Mouse (Mus musculus) hindbrain, embryonic 16.5 days (tissue): ENCODE results near the gene Lgi4. TPM values are rescaled to one million over a fixed set of nuclear protein-coding genes. Genes with fewer than 3 reads are reported as not detected.
A peak's percentile ranks its signal among the peaks of the same experiment; 100 is the strongest.

Experiments used
- ATAC-seq: fragments of 200-750 bp; cut with Nextera tagmentation; 2 replicates; pipeline ENCODE4 v1.8.0; 2017; ENCODE audit warnings: moderate TSS enrichment, moderate library complexity
- H3K27ac ChIP-seq: fragments of 300-500 bp; sonication (generic); 2 replicates; pipeline ENCODE4 v1.5.1; 2014; ENCODE audit warnings: low read depth, mild to moderate bottlenecking, control low read depth, low read length, moderate library complexity
- H3K27me3 ChIP-seq: fragments of 300-500 bp; sonication (generic); replicated peaks from 2 replicates; pipeline ENCODE4 v1.6.1; 2014; ENCODE audit warnings: low read length; ENCODE audit not compliant: control insufficient read depth, insufficient read depth
- H3K36me3 ChIP-seq: fragments of 300-500 bp; sonication (generic); 2 replicates; pipeline ENCODE4 v1.6.1; 2014; ENCODE audit warnings: mild to moderate bottlenecking, low read length, moderate library complexity, mixed read lengths; ENCODE audit not compliant: control insufficient read depth, insufficient read depth
- H3K4me1 ChIP-seq: fragments of 300-500 bp; sonication (generic); 2 replicates; pipeline ENCODE4 v1.6.1; 2014; ENCODE audit warnings: low read depth, low read length; ENCODE audit not compliant: control insufficient read depth, insufficient read depth
- H3K4me2 ChIP-seq: fragments of 300-500 bp; sonication (generic); 2 replicates; pipeline ENCODE4 v1.6.1; 2014; ENCODE audit warnings: mild to moderate bottlenecking, low read length, control low read depth, moderate library complexity
- H3K4me3 ChIP-seq: fragments of 300-500 bp; sonication (generic); 2 replicates; pipeline ENCODE4 v1.5.1; 2014; ENCODE audit warnings: mild to moderate bottlenecking, low read length, control low read depth, moderate library complexity
- H3K9ac ChIP-seq: fragments of 300-500 bp; sonication (generic); 2 replicates; pipeline ENCODE4 v1.6.1; 2014; ENCODE audit warnings: low read depth, mild to moderate bottlenecking, control low read depth, low read length, moderate library complexity
- H3K9me3 ChIP-seq: fragments of 300-500 bp; sonication (generic); 2 replicates; pipeline ENCODE4 v1.6.1; 2014; ENCODE audit warnings: mild to moderate bottlenecking, low read length, moderate library complexity; ENCODE audit not compliant: control insufficient read depth
- WGBS: fragments of 180-500 bp; shearing (Covaris S2); extraction: QIAGEN DNeasy Blood & Tissue Kit; methylation state at CpG from one replicate; pipeline ENCODE4 v1.1.7; 2014; 5-methylcytosine and 5-hydroxymethylcytosine counted together
- polyA plus RNA-seq: library from polyadenylated mRNA; unstranded; fragments of >200 nt; fragmentation: Nextera tagmentation; extraction: Ambion mirVana; gene quantifications from 2 replicates; pipeline ENCODE4 v1.2.1, GENCODE M21; 2015

The Lgi4 gene
- 0.50 and 0.65 TPM in 2 replicates for polyA plus RNA-seq

DNA sequence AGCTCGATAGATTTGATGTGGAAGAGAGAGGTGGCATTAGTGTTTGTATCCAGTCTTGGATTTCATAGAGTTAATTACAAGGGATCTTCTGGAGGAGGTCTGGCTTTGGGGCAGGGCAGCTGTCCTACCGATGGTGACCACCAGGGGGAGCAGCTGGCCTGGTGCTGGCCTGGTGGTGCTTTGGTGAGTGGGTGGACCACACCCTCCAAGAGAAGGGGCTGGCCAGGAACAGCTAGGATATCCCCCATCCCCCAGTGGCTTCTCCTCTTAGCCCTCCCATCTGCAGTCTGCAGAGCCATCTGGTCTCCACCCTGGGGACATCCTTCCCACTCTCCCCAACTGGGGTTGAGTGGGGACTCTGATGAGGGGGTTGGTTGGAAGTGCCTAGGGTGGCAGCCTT is at the start of gene Lgi4:
Gene Lgi4 (plus strand): TSS at position 235 of the 400 bp plus-strand sequence.
- Histone ChIP-seq H3K36me3 (no peaks in the 10 kb centered on the region), H3K4me1 (no peaks in the 10 kb centered on the region), H3K27ac (no peak within 1 kb of the TSS), H3K27me3 (peaks cover 6% of the 10 kb centered on the region; the same call in 1 of the 2 replicates), H3K9ac (no peak within 1 kb of the TSS), H3K4me2 (no peak within 1 kb of the TSS), H3K9me3 (no peaks in the 10 kb centered on the region), H3K4me3 (no peak within 1 kb of the TSS)
- 10% methylated on average over 2 of the region's 2 CpGs for WGBS
- ATAC-seq, result peak; percentile 55

DNA sequence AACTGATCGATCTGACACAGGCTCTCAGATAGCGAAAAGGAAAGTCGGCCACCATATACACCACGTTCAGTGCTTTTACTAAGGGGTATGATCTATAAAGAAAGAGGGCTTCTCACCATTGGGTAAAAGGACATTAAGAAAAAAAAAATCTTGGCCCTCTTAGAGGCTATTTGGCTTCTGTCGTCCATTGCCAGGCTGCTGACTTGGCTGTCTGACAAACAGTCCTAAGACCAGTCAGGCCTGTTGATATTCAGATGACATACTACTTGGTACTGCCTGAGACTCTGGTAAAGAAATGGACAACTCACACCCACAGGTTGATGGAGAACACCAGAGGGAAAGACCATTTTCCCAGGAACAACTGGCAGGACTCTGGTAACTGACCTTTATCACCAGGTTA is 46.2 kb upstream of the Lgi4 start:
- H3K9ac ChIP-seq, result no peak overlapping the region
- H3K4me2 ChIP-seq, result no peak overlapping the region
- no peaks in the 10 kb centered on the region for H3K9me3 ChIP-seq
- 59% methylated on average over 5 of the region's 5 CpGs for WGBS
- H3K4me1 ChIP-seq, result no peaks in the 10 kb centered on the region
- no peak for ATAC-seq
- no peak overlapping the region for H3K4me3 ChIP-seq
- H3K27me3 ChIP-seq, result no peaks in the 10 kb centered on the region
- no peaks in the 10 kb centered on the region for H3K36me3 ChIP-seq
- H3K27ac ChIP-seq, result no peak overlapping the region

DNA sequence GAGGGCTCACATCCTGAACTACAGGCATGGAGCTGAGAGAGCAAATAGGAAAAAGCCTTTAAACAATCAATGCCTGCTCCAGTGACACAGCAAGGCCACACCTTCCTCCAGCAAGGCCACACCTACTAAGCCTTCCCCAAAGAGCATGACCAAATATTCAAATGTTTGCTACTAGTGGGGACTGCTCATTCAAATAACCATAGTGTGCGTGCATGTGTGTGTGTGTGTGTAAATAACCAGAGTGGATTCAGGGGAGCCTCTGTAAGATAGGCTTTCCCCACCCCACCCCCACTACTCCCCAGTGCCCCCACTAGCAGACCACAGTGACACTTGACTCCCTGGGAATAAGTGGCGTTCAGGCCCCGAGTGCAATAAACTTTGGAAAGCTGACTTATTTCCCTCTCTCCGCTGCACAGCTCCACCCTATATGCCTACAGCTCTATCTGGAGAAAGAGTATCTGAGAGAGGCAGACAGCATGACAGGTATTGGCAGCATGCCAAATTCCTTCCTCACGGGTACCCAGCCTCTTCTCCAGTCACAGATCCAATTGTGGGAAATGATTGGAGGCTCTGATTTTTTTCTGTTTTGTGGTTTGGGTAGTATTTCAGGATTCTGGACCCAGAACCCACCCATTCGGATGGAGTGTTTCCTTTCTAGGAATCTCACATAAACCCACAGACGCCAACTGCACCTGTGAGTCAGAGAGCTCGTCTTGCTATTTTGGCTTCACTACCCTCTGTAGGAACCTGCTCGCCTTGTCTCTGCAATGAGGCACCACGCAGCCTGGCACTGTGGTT is 41.8 kb upstream of the Lgi4 start:
- no peak overlapping the region for H3K4me3 ChIP-seq
- no peaks in the 10 kb centered on the region for H3K4me1 ChIP-seq
- no peaks in the 10 kb centered on the region for H3K9me3 ChIP-seq
- ATAC-seq, result 0 out of 2 replicates have a peak, but pooled peaks have one; percentile 42
- no peak overlapping the region for H3K27ac ChIP-seq
- H3K4me2 ChIP-seq, result no peak overlapping the region
- WGBS, result 55% methylated on average over 10 of the region's 10 CpGs
- no peak overlapping the region for H3K9ac ChIP-seq
- no peaks in the 10 kb centered on the region for H3K27me3 ChIP-seq
- no peaks in the 10 kb centered on the region for H3K36me3 ChIP-seq

DNA sequence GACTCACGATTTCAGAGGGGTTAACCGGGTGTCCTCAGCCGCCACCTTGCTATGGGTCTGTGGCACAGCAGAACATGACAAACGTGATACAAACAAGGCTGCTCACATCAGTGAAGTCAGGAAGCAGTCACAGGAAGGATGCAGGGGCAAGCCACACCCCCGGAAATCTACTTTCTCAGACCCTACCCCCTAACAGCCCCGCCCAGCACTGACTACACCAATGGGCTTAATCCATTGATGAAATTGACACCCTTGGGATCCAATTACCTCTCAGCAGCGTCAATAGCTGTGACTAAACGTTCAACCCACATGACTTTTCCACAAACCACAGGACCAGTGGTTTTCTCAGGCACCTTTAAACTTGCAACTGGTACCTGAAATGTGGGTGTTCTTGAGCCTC is 30.5 kb upstream of the Lgi4 start:
- WGBS, result 85% methylated on average over 8 of the region's 8 CpGs

DNA sequence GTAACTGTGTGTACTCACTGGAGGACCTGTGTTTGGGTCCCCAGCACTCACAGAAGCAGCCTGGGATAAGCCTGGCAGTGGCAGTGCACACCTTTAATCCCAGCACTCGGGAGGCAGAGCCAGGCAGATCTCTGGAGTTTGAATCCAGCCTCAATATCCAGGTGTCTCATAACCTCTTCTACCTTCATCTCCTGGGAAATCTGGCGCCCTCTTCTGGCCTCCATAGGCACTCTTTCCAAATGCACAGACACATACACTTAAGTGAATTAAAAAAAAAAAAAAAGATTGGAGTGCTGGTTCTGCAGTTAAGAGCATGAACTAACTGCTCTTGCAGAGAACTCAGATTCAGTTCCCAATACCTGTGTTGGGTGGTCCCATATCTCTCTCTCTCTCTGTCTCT is 28.4 kb upstream of the Lgi4 start:
- no peaks in the 10 kb centered on the region for H3K27me3 ChIP-seq
- no peak overlapping the region for H3K27ac ChIP-seq
- ATAC-seq, result no peak
- H3K4me2 ChIP-seq, result no peak overlapping the region
- no peaks in the 10 kb centered on the region for H3K4me1 ChIP-seq
- no peak overlapping the region for H3K4me3 ChIP-seq
- H3K9ac ChIP-seq, result no peak overlapping the region
- WGBS, result 71% methylated on average over 2 of the region's 2 CpGs
- no peaks in the 10 kb centered on the region for H3K36me3 ChIP-seq
- no peaks in the 10 kb centered on the region for H3K9me3 ChIP-seq

More for the DNA sequence above, 30.5 kb upstream of the Lgi4 start:
- no peaks in the 10 kb centered on the region for H3K27me3 ChIP-seq
- no peak overlapping the region for H3K4me2 ChIP-seq
- no peak overlapping the region for H3K9ac ChIP-seq
- no peaks in the 10 kb centered on the region for H3K36me3 ChIP-seq
- no peak for ATAC-seq
- H3K4me1 ChIP-seq, result no peaks in the 10 kb centered on the region
- no peak overlapping the region for H3K4me3 ChIP-seq
- no peak overlapping the region for H3K27ac ChIP-seq
- H3K9me3 ChIP-seq, result no peaks in the 10 kb centered on the region

DNA sequence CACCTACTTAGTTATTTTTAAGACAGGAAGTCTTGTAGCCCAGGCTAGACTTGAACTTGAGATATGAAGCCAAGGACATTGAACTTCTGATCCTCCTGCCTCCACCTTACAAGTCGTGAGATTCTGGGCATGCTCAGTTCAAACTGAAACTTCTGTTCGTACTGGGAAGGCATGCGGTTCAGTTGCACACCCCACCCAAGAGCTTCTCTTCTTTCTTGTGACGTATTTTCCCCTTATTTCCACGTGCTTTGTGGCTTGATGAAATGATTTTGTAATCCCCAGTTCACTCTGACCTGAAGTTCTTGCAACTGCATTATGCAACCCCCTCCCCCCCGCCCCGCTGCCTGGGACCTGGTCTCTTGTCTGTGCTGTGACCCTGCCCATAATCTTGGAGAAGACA is 27.4 kb upstream of the Lgi4 start:
- no peaks in the 10 kb centered on the region for H3K9me3 ChIP-seq
- no peak overlapping the region for H3K4me3 ChIP-seq
- H3K9ac ChIP-seq, result no peak overlapping the region
- ATAC-seq, result no peak
- no peaks in the 10 kb centered on the region for H3K4me1 ChIP-seq
- 88% methylated on average over 7 of the region's 7 CpGs for WGBS
- H3K4me2 ChIP-seq, result no peak overlapping the region
- H3K27ac ChIP-seq, result no peak overlapping the region
- H3K27me3 ChIP-seq, result no peaks in the 10 kb centered on the region
- no peaks in the 10 kb centered on the region for H3K36me3 ChIP-seq

DNA sequence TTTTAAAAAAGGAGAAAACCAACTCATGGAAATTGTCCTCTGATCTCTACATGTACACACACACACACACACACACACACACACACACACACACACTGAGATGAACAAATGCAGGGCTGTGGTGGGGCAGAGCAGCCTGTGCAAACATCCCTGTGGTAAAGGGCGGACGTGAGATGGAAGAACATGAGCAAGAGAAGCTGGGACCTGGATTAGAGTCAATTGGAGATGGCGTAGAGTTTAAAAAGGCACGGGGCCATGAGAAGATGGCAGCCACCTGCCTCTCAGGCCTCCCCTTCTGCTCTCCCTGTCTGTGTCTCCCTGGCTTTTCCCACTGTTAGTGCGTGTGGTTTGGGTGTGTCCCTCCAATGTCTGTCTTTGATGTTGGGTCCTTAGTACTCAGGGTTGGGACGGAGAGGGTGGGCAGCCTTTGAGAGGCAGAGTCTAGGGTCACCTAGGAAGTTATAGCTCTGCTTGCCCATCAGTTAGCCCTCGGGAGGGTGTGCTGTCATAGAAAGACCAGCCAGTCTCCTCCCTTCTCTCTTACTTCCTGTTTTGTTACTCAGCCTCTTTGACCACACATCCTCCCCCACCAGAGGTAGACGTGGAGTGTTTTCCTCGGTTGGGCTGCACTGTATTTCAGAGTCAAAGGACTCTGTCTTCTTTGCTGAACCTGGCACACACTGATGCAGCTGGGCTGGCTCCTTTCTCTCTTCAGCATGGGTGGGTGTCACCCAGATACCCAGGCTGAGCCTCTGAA is 25.6 kb upstream of the Lgi4 start:
- WGBS, result 81% methylated on average over 9 of the region's 9 CpGs
- H3K36me3 ChIP-seq, result no peaks in the 10 kb centered on the region
- H3K4me3 ChIP-seq, result no peak overlapping the region
- no peaks in the 10 kb centered on the region for H3K27me3 ChIP-seq
- no peaks in the 10 kb centered on the region for H3K4me1 ChIP-seq
- no peak overlapping the region for H3K4me2 ChIP-seq
- no peak overlapping the region for H3K9ac ChIP-seq
- no peak overlapping the region for H3K27ac ChIP-seq
- ATAC-seq, result no peak
- no peaks in the 10 kb centered on the region for H3K9me3 ChIP-seq

DNA sequence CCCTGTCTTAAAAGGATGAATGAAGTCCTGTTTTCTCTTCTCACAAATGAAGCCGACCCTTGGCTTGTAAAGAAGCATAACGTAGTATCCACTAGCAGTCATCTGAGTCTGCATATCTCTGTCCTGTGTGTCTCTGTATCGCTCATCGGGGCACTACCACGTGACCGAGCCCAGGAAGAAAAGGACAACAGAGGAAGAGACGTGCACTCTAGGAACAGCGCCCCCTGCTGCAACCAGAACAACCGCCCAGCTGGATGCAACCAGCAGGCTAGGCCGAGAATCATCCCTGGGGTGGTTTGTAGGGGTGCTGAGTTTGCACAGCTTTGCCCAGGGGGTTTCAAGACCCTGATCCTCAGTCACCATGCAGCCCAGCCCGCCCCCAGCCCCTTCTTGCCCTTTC is 24.4 kb upstream of the Lgi4 start:
- H3K4me1 ChIP-seq, result no peaks in the 10 kb centered on the region
- no peaks in the 10 kb centered on the region for H3K27me3 ChIP-seq
- 58% methylated on average over 11 of the region's 11 CpGs for WGBS
- H3K4me3 ChIP-seq, result no peak overlapping the region
- ATAC-seq, result no peak
- H3K9ac ChIP-seq, result no peak overlapping the region
- H3K36me3 ChIP-seq, result no peaks in the 10 kb centered on the region
- no peak overlapping the region for H3K4me2 ChIP-seq
- H3K27ac ChIP-seq, result no peak overlapping the region
- H3K9me3 ChIP-seq, result no peaks in the 10 kb centered on the region

DNA sequence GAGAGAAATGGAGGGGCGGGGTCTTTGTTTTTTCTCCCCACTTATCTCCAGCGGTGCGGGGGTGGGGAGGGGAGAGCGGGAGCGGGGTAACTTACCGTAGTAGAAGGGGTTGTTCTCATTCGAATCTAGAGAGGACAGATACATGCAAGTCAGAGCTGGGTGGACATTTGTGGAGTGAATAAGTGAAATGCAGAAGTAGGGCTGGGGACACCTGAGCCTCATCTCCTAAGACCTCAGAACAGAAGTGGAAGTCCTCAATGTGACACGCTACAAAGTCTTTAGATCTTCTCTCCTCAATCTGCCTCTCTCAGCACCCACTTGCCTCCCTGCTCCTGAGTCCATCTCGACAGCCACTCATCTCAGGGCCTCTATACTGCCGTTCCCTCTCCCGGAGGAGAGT is 23.9 kb upstream of the Lgi4 start:
- Histone ChIP-seq H3K4me1 (no peaks in the 10 kb centered on the region), H3K4me2 (no peak overlapping the region), H3K9ac (no peak overlapping the region), H3K36me3 (no peaks in the 10 kb centered on the region), H3K27me3 (no peaks in the 10 kb centered on the region), H3K4me3 (no peak overlapping the region), H3K27ac (no peak overlapping the region), H3K9me3 (no peaks in the 10 kb centered on the region)
- WGBS, result 83% methylated on average over 11 of the region's 11 CpGs
- ATAC-seq, result no peak
